Mouse (Mus musculus) neural tube, embryonic 13.5 days (tissue): ENCODE measurements around the gene Mrps30. TPM values are rescaled to one million over a fixed set of nuclear protein-coding genes. Genes with fewer than 3 reads are reported as not detected.

Experiments used
- ATAC-seq: fragments of 200-750 bp; cut with Nextera tagmentation; 2 replicates; pipeline ENCODE4 v1.8.0; 2017; ENCODE audit warnings: low read depth, mild to moderate bottlenecking, moderate TSS enrichment, moderate library complexity
- H3K27ac ChIP-seq: fragments of 300-500 bp; sonication (generic); replicated peaks from 2 replicates; pipeline ENCODE4 v1.5.1; 2015; ENCODE audit warnings: moderate library complexity, mild to moderate bottlenecking, inconsistent platforms
- H3K27me3 ChIP-seq: fragments of 300-500 bp; sonication (generic); 2 replicates; pipeline ENCODE4 v1.6.1; 2015; ENCODE audit warnings: mild to moderate bottlenecking, inconsistent platforms
- H3K36me3 ChIP-seq: fragments of 300-500 bp; sonication (generic); 2 replicates; pipeline ENCODE4 v1.6.1; 2015; ENCODE audit warnings: mild to moderate bottlenecking, inconsistent platforms
- H3K4me1 ChIP-seq: fragments of 300-500 bp; sonication (generic); replicated peaks from 2 replicates; pipeline ENCODE4 v1.6.1; 2015; ENCODE audit warnings: inconsistent platforms
- H3K4me2 ChIP-seq: fragments of 300-500 bp; sonication (generic); 2 replicates; pipeline ENCODE4 v1.6.1; 2015; ENCODE audit warnings: inconsistent platforms, mild to moderate bottlenecking, moderate library complexity
- H3K4me3 ChIP-seq: fragments of 300-500 bp; sonication (generic); 2 replicates; pipeline ENCODE4 v1.5.1; 2015; ENCODE audit warnings: mild to moderate bottlenecking, inconsistent platforms
- H3K9ac ChIP-seq: fragments of 300-500 bp; sonication (generic); 2 replicates; pipeline ENCODE4 v1.6.1; 2015; ENCODE audit warnings: moderate library complexity, mild to moderate bottlenecking, inconsistent platforms
- H3K9me3 ChIP-seq: fragments of 300-500 bp; sonication (generic); 2 replicates; pipeline ENCODE4 v1.6.1; 2016; ENCODE audit warnings: inconsistent platforms
- WGBS: fragments of 180-500 bp; shearing (Covaris S2); methylation state at CpG from one replicate; pipeline ENCODE4 v1.1.7; 2015; 5-methylcytosine and 5-hydroxymethylcytosine counted together
- polyA plus RNA-seq: library from polyadenylated mRNA; unstranded; fragments of >200 nt; fragmentation: Nextera tagmentation; extraction: Ambion mirVana; gene quantifications from 2 replicates; pipeline ENCODE4 v1.2.1, GENCODE M21; 2015

Mrps30 gene
- polyA plus RNA-seq, 1 experiment from 2014 or later = 29.3 TPM

GRCm38 (mm10) chr13:118365774-118366173 is 21.3 kb downstream of the Mrps30 start:
- ATAC-seq = no peak
- no peaks in the 10 kb centered on the region for H3K4me1 ChIP-seq
- H3K9me3 ChIP-seq = no peaks in the 10 kb centered on the region
- no peaks in the 10 kb centered on the region for H3K27me3 ChIP-seq
- H3K27ac ChIP-seq = no peak overlapping the region
- H3K36me3 ChIP-seq = no peaks in the 10 kb centered on the region
- no peak overlapping the region for H3K9ac ChIP-seq
- 82% methylated on average over 1 of the region's 1 CpGs for WGBS
- no peak overlapping the region for H3K4me3 ChIP-seq
- H3K4me2 ChIP-seq = no peak overlapping the region

GRCm38 (mm10) chr13:118363342-118363741 is 23.7 kb downstream of the Mrps30 start:
- no peak overlapping the region for H3K27ac ChIP-seq
- no peaks in the 10 kb centered on the region for H3K9me3 ChIP-seq
- no peak for ATAC-seq
- no peak overlapping the region for H3K4me2 ChIP-seq
- H3K36me3 ChIP-seq = no peaks in the 10 kb centered on the region
- 87% methylated on average over 6 of the region's 6 CpGs for WGBS
- H3K9ac ChIP-seq = no peak overlapping the region
- no peak overlapping the region for H3K4me3 ChIP-seq
- no peaks in the 10 kb centered on the region for H3K4me1 ChIP-seq
- no peaks in the 10 kb centered on the region for H3K27me3 ChIP-seq

GRCm38 (mm10) chr13:118350870-118351269 is 36.2 kb downstream of the Mrps30 start:
- Histone ChIP-seq H3K27ac (no peak overlapping the region), H3K4me3 (no peak overlapping the region), H3K9ac (no peak overlapping the region), H3K36me3 (no peaks in the 10 kb centered on the region), H3K4me1 (no peaks in the 10 kb centered on the region), H3K4me2 (no peak overlapping the region), H3K9me3 (no peaks in the 10 kb centered on the region), H3K27me3 (no peaks in the 10 kb centered on the region)
- ATAC-seq = no peak
- WGBS = 91% methylated on average over 10 of the region's 10 CpGs

- H3K27me3 ChIP-seq = no peaks in the 10 kb centered on the region
- no peak overlapping the region for H3K4me2 ChIP-seq
- H3K4me1 ChIP-seq = no peaks in the 10 kb centered on the region
- 25% methylated on average over 10 of the region's 10 CpGs for WGBS
- no peak overlapping the region for H3K9ac ChIP-seq
- no peak overlapping the region for H3K4me3 ChIP-seq
- no peak for ATAC-seq
- H3K27ac ChIP-seq = no peak overlapping the region
- H3K36me3 ChIP-seq = no peaks in the 10 kb centered on the region
- no peaks in the 10 kb centered on the region for H3K9me3 ChIP-seq
These were observed 36.8 kb downstream of the Mrps30 start for GRCm38 (mm10) chr13:118350257-118350656.

Other genes starting within 250 kb of the Mrps30 start
- 0.44 and 1.0 TPM in 2 replicates for gene B430218F22Rik, start 622 bp downstream of the Mrps30 start, polyA plus RNA-seq